Mouse (Mus musculus): ENCODE measurements around the gene Cpt1b. TPM values are rescaled to one million over a fixed set of nuclear protein-coding genes. Genes with fewer than 3 reads are reported as not detected.

Gene Cpt1b
- total RNA-seq, 1 experiment from 2014 or later = 8.6 TPM

- ATAC-seq (replicated peaks; ENCODE audit: insufficient number of reproducible peaks, low FRiP score, low TSS enrichment, poor library complexity, severe bottlenecking) = no peak
Measured at GRCm38 (mm10) chr15:89399716-89400115, 25.9 kb downstream of the Cpt1b start.

- no peak for ATAC-seq (replicated peaks; ENCODE audit: insufficient number of reproducible peaks, low FRiP score, low TSS enrichment, poor library complexity, severe bottlenecking)
Measured at GRCm38 (mm10) chr15:89398146-89398545, 27.5 kb downstream of the Cpt1b start.

- no peak for ATAC-seq (replicated peaks; ENCODE audit: insufficient number of reproducible peaks, low FRiP score, low TSS enrichment, poor library complexity, severe bottlenecking)
Measured at GRCm38 (mm10) chr15:89396883-89397282, 28.8 kb downstream of the Cpt1b start.

GRCm38 (mm10) chr15:89390081-89390480 lies 35.6 kb downstream of the Cpt1b start:
- no peak for ATAC-seq (replicated peaks; ENCODE audit: insufficient number of reproducible peaks, low FRiP score, low TSS enrichment, poor library complexity, severe bottlenecking)

GRCm38 (mm10) chr15:89387127-89387526 lies 38.5 kb downstream of the Cpt1b start:
- no peak for ATAC-seq (replicated peaks; ENCODE audit: insufficient number of reproducible peaks, low FRiP score, low TSS enrichment, poor library complexity, severe bottlenecking)

- ATAC-seq (replicated peaks; ENCODE audit: insufficient number of reproducible peaks, low FRiP score, low TSS enrichment, poor library complexity, severe bottlenecking) = no peak
Measured at GRCm38 (mm10) chr15:89384617-89385016, 41.0 kb downstream of the Cpt1b start, which contains the start of gene Klhdc7b. Klhdc7b (plus strand) TSS chr15:89384917.

GRCm38 (mm10) chr15:89379429-89379828 lies 46.2 kb downstream of the Cpt1b start:
- no peak for ATAC-seq (replicated peaks; ENCODE audit: insufficient number of reproducible peaks, low FRiP score, low TSS enrichment, poor library complexity, severe bottlenecking)

DNA sequence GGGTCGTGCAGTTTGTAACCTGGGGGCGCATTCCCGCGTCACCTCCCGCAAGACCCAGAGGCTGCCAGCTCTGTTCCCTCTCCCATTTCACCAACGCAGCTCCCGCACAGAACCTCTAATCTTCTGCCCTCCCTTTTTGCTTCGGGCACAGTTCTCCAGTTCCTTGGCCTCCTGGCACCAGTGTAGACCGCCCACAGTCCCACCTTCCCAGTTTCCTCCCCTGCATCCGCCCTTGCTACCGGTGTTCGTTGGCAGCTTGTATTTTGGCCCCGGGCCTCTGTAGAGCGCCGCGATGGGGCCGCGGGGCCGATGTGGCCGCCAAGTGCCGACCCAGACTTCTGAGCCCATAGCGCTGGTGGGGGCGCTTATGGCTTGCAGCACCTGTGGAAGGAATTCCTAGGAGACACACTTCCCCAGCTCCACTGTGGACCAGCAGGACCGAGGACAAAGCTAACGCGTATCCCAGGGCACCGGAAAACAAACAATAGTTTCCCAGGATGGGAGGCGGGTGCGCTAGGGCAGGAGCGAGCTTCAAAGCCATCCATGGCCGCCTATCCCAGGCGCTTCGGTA lies 46.7 kb downstream of the Cpt1b start, which contains the start of gene Odf3b:
Gene Odf3b, minus strand, starts transcription at position 452 of the 571 bp plus-strand sequence.
- ATAC-seq (replicated peaks; ENCODE audit: insufficient number of reproducible peaks, low FRiP score, low TSS enrichment, poor library complexity, severe bottlenecking) = no peak

DNA sequence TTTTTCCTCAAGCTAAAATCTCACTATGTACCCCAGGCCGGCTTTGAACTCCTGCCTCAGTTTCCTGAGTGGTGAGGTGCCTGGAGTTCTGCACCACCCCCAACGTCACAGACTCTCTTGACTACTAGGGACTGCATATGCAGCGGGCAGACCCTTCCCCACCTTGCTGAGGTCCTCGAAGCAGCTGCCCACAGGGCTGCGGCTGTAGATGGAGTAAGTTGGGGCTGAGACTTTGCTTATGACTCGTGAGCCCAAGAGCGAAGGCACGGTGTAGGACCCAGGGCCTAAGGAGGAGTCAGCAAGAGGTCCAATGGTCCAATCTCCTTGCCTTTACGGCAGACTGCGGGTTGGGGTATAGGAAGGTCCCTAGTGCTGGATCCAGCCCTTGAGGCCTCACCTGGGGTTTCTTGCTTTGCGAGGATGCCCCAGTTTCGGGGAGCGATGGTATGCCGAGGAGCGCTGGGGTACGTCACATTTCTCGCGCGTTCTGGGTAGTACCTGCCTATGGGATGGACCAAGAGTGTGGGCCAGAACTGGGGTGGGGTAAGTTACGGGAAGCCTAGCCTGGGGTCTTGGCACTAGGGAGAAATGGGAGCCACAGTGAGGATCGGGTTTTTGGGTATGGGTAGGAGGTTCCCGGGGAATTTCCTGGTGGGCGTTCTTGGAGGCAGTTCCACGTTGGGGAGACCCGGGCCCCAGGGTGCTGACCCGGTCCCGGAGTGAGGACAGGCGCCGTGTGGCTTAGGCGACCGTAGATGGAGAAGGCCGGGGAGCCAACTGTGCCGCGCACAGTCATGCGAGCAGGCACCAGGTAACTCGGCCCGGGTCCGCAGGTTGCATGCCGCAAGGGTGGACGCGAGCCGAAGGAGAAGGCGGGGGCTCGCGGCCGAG lies 47.5 kb downstream of the Cpt1b start:
- no peak for ATAC-seq (replicated peaks; ENCODE audit: insufficient number of reproducible peaks, low FRiP score, low TSS enrichment, poor library complexity, severe bottlenecking)

GRCm38 (mm10) chr15:89377362-89377761 lies 48.3 kb downstream of the Cpt1b start:
- no peak for ATAC-seq (replicated peaks; ENCODE audit: insufficient number of reproducible peaks, low FRiP score, low TSS enrichment, poor library complexity, severe bottlenecking)

GRCm38 (mm10) chr15:89376957-89377356 lies 48.7 kb downstream of the Cpt1b start, which contains the start of gene Tymp:
Tymp (minus strand) TSS chr15:89377039.
- ATAC-seq (replicated peaks; ENCODE audit: insufficient number of reproducible peaks, low FRiP score, low TSS enrichment, poor library complexity, severe bottlenecking) = no peak

- no peak for ATAC-seq (replicated peaks; ENCODE audit: insufficient number of reproducible peaks, low FRiP score, low TSS enrichment, poor library complexity, severe bottlenecking)
Measured at GRCm38 (mm10) chr15:89376040-89376439, 49.6 kb downstream of the Cpt1b start.

DNA sequence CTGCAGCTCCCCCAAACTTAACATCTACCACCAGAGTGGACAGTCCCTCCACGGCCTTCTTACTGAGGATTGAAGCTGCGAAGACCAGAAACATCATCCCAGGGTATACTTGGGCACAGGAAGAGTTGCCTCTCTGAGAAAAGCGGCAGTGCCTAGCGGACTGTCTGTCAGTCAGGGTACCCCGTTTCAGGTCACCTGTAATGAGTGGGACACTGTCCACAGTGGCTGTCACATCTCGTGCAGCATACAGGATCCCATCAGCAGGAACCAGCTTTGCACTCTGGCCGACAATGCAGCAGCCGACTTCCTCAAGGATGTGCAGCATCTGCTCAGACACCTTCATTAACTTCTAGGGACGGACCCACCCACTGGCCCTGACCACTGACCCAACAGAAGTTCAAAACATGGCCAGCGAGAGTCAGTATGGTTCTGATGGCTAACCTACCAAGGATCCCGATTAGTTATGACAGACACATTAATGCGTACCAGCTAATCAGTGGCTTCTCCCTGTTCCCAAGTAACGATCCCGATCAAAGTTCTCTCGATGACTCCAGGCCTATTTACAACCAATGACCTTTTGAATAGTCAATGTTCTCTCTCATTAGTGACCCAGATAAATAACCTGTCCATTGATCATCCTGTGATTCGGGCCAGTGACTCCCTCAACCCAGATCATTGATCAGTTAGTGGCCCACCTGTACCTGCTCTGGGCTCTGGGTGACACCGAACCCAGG lies 50.7 kb downstream of the Cpt1b start:
- no peak for ATAC-seq (replicated peaks; ENCODE audit: insufficient number of reproducible peaks, low FRiP score, low TSS enrichment, poor library complexity, severe bottlenecking)

DNA sequence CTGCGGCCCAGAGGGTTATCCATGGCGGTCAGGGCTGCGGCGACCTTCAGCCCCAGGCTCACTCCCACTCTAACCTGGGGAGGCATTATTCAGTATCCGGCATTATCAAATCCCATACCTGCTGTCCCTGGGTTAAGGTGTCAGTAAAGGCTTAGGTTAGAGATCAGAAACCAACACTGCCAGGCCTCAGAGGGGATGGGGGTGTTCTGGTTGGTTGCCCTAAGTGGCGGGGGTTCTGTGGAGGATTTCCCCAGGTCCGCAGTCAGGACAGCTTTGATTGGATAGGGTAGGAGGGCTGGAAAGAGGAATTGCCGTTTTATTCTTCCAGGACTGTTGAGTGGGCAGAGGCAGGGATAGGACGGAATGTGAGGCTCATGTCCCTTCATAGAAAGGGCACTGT lies 51.3 kb downstream of the Cpt1b start:
- ATAC-seq (replicated peaks; ENCODE audit: insufficient number of reproducible peaks, low FRiP score, low TSS enrichment, poor library complexity, severe bottlenecking) = no peak

DNA sequence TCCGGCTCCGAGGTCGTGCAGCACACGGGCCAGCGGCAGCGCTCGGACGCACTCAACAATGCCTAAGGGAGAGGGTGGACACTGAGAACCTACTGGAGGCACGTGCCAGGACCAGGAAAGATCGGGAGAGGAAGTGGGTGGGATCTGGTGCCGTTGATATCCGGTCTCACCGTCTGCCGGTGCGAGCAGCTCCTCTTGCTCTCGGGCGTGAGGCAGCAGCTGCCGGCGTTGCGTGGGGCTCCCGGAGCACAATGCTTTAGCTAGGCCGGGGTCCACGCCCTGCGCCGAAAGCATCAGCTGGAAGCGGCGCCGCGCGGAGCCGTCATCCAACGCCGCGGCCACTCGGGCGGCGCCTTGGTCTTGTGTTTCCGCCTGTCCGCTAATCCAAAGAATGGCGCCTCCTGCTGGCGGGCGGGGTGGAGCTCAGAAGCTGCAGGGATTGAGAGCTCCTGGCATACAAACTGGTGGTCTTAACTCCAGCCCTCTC lies 51.9 kb downstream of the Cpt1b start, which contains the start of gene Sco2:
Gene Sco2, minus strand, starts transcription at position 85 of the 487 bp plus-strand sequence.
- peak; percentile 42 for ATAC-seq (replicated peaks; ENCODE audit: insufficient number of reproducible peaks, low FRiP score, low TSS enrichment, poor library complexity, severe bottlenecking)

- ATAC-seq (replicated peaks; ENCODE audit: insufficient number of reproducible peaks, low FRiP score, low TSS enrichment, poor library complexity, severe bottlenecking) = peak; percentile 72
Measured at GRCm38 (mm10) chr15:89373027-89373761, 52.5 kb downstream of the Cpt1b start.

GRCm38 (mm10) chr15:89372536-89372935 lies 53.1 kb downstream of the Cpt1b start:
- ATAC-seq (replicated peaks; ENCODE audit: insufficient number of reproducible peaks, low FRiP score, low TSS enrichment, poor library complexity, severe bottlenecking) = no peak

- ATAC-seq (replicated peaks; ENCODE audit: insufficient number of reproducible peaks, low FRiP score, low TSS enrichment, poor library complexity, severe bottlenecking) = no peak
Measured at GRCm38 (mm10) chr15:89372068-89372467, 53.6 kb downstream of the Cpt1b start.

Measured in monocyte, adult 5-6 weeks (primary cell).